Mouse (Mus musculus): Measurements from ENCODE around the gene Usp21. TPM values are rescaled to one million over a fixed set of nuclear protein-coding genes. Genes with fewer than 3 reads are reported as not detected.
"Not testable (repeated sequence)": the region's sequence is repeated elsewhere in the genome, so short reads cannot be mapped to it uniquely, and the experiment has no call there.

Gene Usp21
- polyA plus RNA-seq, 1 experiment from 2014 or later = 92.3 TPM

DNA sequence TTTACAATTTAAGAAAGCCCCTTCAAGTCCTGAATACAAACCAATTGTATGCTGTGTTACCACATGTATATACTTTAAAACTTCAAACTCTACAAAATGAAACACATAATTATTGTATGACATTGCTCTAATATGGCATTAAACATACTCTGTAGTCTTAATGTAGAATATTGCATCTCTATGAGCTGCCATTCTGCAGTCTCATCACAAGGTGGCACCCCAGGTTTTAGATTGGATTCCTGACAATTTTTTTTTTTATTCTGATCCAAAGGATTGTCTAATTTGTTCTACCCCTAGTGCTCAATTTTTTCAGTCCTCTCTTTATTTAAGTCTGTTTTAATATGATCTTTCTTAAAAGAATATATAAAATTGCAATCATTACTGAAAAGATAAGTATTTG is 33.6 kb upstream of the Usp21 start:
- Histone ChIP-seq H3K27ac (ENCODE audit: low read depth, low read length) (no peak overlapping the region), H3K9ac (ENCODE audit: low read depth, low read length) (no peak overlapping the region), H3K4me3 (ENCODE audit: low read length) (no peak overlapping the region), H3K27me3 (replicated peaks; ENCODE audit: control insufficient read depth, insufficient read depth, low read length) (no peaks in the 10 kb centered on the region), H3K4me1 (ENCODE audit: control insufficient read depth, insufficient read depth, low read depth, low read length) (peaks cover 1% of the 10 kb centered on the region; the same call in 1 of the 2 replicates), H3K9me3 (ENCODE audit: control insufficient read depth, low read length) (no peaks in the 10 kb centered on the region), H3K36me3 (ENCODE audit: control insufficient read depth, insufficient read depth, low read length) (no peaks in the 10 kb centered on the region; the same call in 1 of the 2 replicates), H3K4me2 (ENCODE audit: low read length) (no peak overlapping the region)
- no peak for ATAC-seq

DNA sequence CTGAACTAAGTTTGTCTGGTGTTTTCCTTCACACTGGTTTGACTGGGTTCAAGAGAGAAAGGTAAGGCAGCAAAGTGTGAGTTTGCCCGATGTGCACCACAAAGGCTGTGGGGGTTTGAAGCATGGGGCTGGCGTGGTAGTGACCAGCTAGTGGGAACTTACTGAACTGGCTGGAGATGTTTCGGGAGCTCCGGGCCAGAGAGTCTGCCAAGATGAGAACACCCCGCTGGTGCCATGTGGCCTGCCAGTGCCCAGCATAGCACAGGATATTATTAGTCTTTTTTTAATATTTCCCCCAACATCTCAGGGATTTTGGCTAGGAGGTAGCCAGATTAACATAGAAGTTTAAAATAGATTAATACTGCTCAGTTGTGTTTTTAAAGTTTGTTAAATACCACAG is 32.4 kb upstream of the Usp21 start:
- Histone ChIP-seq H3K9me3 (ENCODE audit: control insufficient read depth, low read length) (no peaks in the 10 kb centered on the region), H3K36me3 (ENCODE audit: control insufficient read depth, insufficient read depth, low read length) (no peaks in the 10 kb centered on the region; the same call in 1 of the 2 replicates), H3K4me2 (ENCODE audit: low read length) (no peak overlapping the region; the same call in 1 of the 2 replicates), H3K27ac (ENCODE audit: low read depth, low read length) (no peak overlapping the region), H3K9ac (ENCODE audit: low read depth, low read length) (no peak overlapping the region), H3K4me3 (ENCODE audit: low read length) (no peak overlapping the region), H3K4me1 (ENCODE audit: control insufficient read depth, insufficient read depth, low read depth, low read length) (no peaks in the 10 kb centered on the region), H3K27me3 (replicated peaks; ENCODE audit: control insufficient read depth, insufficient read depth, low read length) (no peaks in the 10 kb centered on the region)
- no peak for ATAC-seq
- 20% methylated on average over 5 of the region's 5 CpGs for WGBS

- Histone ChIP-seq H3K9ac (ENCODE audit: low read depth, low read length) (no peak overlapping the region), H3K4me3 (ENCODE audit: low read length) (no peak overlapping the region)
- WGBS = 14% methylated on average over 7 of the region's 7 CpGs
Measured at GRCm38 (mm10) chr1:171319748-171320147, 32.0 kb upstream of the Usp21 start.

DNA sequence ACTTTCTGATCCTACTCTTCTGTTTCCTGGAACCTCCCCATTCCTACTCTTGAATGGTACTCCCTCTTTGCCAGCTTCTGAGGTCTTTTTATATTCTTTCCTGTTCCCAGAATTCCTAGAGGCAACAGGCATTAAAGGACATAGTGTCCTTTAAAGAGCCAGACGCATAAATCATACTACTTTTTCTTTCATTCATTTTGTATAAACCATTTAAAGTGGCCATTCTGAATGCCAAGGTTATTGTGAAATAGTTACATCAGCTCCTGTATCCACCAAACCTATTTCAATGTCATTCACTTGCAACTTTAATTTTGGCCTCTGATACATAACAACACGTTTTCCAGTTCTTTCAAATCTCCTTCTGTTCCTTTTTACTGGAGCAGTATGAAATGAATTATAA is 21.5 kb upstream of the Usp21 start:
- 78% methylated on average over 2 of the region's 2 CpGs for WGBS

More at GRCm38 (mm10) chr1:171319748-171320147, 32.0 kb upstream of the Usp21 start:
- Histone ChIP-seq H3K9me3 (ENCODE audit: control insufficient read depth, low read length) (no peaks in the 10 kb centered on the region), H3K4me2 (ENCODE audit: low read length) (peak overlapping the region; percentile 12; the same call in 1 of the 2 replicates), H3K4me1 (ENCODE audit: control insufficient read depth, insufficient read depth, low read depth, low read length) (no peaks in the 10 kb centered on the region), H3K36me3 (ENCODE audit: control insufficient read depth, insufficient read depth, low read length) (no peaks in the 10 kb centered on the region), H3K27ac (ENCODE audit: low read depth, low read length) (no peak overlapping the region), H3K27me3 (replicated peaks; ENCODE audit: control insufficient read depth, insufficient read depth, low read length) (no peaks in the 10 kb centered on the region)
- no peak for ATAC-seq

DNA sequence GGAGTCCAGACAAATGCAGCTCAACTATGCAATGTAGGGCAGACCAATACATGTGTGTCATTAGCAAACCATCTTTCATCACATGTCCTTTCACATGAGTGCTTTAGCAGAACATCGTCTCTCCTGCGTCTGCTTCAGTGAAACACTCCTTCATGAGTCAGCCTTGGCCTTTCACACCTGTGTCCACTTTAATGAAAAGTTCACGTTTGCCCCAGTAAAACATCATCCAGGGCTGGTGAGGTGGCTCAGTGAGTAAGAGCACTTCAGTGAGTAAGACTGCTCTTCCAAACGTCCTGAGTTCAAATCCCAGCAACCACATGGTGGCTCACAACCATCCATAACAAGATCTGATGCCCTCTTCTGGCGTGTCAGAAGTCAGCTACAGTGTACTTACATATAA is 18.4 kb upstream of the Usp21 start:
- H3K4me2 ChIP-seq (ENCODE audit: low read length); H3K4me3 ChIP-seq (ENCODE audit: low read length); H3K27me3 ChIP-seq (replicated peaks; ENCODE audit: control insufficient read depth, insufficient read depth, low read length); H3K27ac ChIP-seq (ENCODE audit: low read depth, low read length); ATAC-seq; H3K9ac ChIP-seq (ENCODE audit: low read depth, low read length); H3K9me3 ChIP-seq (ENCODE audit: control insufficient read depth, low read length); H3K4me1 ChIP-seq (ENCODE audit: control insufficient read depth, insufficient read depth, low read depth, low read length); H3K36me3 ChIP-seq (ENCODE audit: control insufficient read depth, insufficient read depth, low read length): not testable (repeated sequence)
- 73% methylated on average over 5 of the region's 5 CpGs for WGBS

More for the DNA sequence above, 21.5 kb upstream of the Usp21 start:
- no peak overlapping the region for H3K9ac ChIP-seq (ENCODE audit: low read depth, low read length)
- no peak overlapping the region for H3K27ac ChIP-seq (ENCODE audit: low read depth, low read length)
- H3K27me3 ChIP-seq (replicated peaks; ENCODE audit: control insufficient read depth, insufficient read depth, low read length) = no peaks in the 10 kb centered on the region
- H3K9me3 ChIP-seq (ENCODE audit: control insufficient read depth, low read length) = no peaks in the 10 kb centered on the region
- no peaks in the 10 kb centered on the region for H3K4me1 ChIP-seq (ENCODE audit: control insufficient read depth, insufficient read depth, low read depth, low read length)
- H3K4me2 ChIP-seq (ENCODE audit: low read length) = no peak overlapping the region
- no peaks in the 10 kb centered on the region for H3K36me3 ChIP-seq (ENCODE audit: control insufficient read depth, insufficient read depth, low read length)
- ATAC-seq = no peak
- H3K4me3 ChIP-seq (ENCODE audit: low read length) = no peak overlapping the region

DNA sequence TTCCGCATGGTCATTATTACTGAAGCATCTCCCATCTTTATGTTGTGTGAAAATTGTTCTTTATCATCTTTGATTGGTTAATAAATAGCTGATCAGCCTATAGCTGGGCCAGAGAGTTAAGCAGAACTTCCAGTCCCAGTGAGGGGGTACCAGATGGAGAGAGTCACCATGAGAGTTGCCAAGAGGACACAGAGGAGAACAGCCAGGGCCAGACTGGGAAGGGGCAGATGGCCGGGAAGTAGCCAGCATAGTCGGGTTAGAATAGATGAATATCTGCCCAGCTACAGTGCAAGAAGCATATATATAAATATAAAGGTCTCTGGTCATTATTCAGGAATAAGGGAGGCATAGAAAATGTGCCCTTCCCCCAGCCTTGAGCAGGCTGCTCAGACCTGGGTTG is 10.4 kb upstream of the Usp21 start:
- H3K4me1 ChIP-seq (ENCODE audit: control insufficient read depth, insufficient read depth, low read depth, low read length) = peaks cover 9% of the 10 kb centered on the region
- 73% methylated on average over 3 of the region's 3 CpGs for WGBS
- no peak overlapping the region for H3K4me2 ChIP-seq (ENCODE audit: low read length)
- peaks cover 4% of the 10 kb centered on the region for H3K27me3 ChIP-seq (replicated peaks; ENCODE audit: control insufficient read depth, insufficient read depth, low read length)
- H3K36me3 ChIP-seq (ENCODE audit: control insufficient read depth, insufficient read depth, low read length) = no peaks in the 10 kb centered on the region
- no peak overlapping the region for H3K9ac ChIP-seq (ENCODE audit: low read depth, low read length)
- H3K9me3 ChIP-seq (ENCODE audit: control insufficient read depth, low read length) = no peaks in the 10 kb centered on the region
- no peak overlapping the region for H3K27ac ChIP-seq (ENCODE audit: low read depth, low read length)
- ATAC-seq = no peak
- H3K4me3 ChIP-seq (ENCODE audit: low read length) = no peak overlapping the region

DNA sequence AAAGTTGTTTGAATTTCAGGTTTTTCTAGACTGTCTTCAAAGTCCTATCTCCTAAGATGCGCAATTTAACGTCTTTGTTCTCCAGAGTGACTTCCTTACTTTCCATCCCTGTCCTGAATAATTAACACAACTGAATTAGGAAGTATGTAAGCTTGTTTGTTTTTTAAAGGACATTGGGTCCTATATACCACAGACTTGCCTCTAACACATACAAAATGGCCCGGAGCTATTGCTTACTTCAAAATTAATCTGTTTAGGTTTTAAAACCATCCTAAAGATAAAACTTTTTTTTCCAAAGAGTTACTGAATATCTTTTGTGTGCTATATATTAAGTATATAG is 7.2 kb upstream of the Usp21 start:
- H3K4me2 ChIP-seq (ENCODE audit: low read length) = peak overlapping the region; percentile 77
- H3K4me1 ChIP-seq (ENCODE audit: control insufficient read depth, insufficient read depth, low read depth, low read length) = peaks cover 9% of the 10 kb centered on the region
- peaks cover 4% of the 10 kb centered on the region for H3K27me3 ChIP-seq (replicated peaks; ENCODE audit: control insufficient read depth, insufficient read depth, low read length)
- H3K27ac ChIP-seq (ENCODE audit: low read depth, low read length) = peak overlapping the region; percentile 96
- 0 out of 2 replicates have a peak, but pooled peaks cover under 1% of the 10 kb centered on the region for H3K36me3 ChIP-seq (ENCODE audit: control insufficient read depth, insufficient read depth, low read length)
- H3K4me3 ChIP-seq (ENCODE audit: low read length) = peak overlapping the region; percentile 78
- H3K9ac ChIP-seq (ENCODE audit: low read depth, low read length) = peak overlapping the region; percentile 91
- H3K9me3 ChIP-seq (ENCODE audit: control insufficient read depth, low read length) = no peaks in the 10 kb centered on the region
- ATAC-seq = peak; percentile 35
- 16% methylated on average over 3 of the region's 3 CpGs for WGBS

DNA sequence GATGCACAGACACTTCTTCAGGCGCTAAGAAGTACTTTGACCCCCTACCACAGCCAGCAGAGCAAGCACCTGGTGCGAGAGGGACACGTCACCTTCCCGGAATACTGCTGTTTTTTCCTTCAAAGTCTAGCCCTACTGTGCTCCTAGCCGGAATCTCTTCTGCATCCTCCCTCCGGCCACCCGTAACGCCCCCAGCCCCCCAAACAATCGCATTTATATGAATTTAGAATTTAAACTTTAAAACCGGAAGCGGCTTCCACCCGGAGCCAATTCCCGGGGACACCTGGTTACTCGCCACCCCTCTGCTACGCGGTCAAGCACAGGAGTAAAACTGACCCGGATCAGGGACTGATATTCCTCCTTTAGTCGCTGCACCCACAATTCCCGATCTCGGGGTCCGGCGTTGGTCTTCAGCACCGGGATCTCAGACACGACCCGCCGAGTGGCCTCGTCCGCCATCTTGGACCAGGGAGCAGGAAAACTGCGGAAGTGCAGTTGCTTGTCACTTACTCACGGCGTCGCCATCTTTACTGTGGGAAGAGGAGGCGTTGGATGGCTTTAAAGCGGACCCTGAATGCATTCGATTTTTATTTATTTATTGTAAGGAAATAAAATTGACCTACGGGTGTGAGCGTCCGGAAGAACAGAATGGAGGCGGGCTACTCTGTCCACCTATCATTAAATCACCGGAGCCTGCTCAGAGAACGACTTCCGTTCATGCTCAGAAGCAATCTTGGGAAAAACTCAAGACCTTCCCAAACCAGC is 6.7 kb upstream of the Usp21 start, which contains the start of gene Ufc1:
Gene Ufc1, minus strand, starts transcription at position 727 of the 765 bp plus-strand sequence.
- Histone ChIP-seq H3K9me3 (ENCODE audit: control insufficient read depth, low read length) (no peaks in the 10 kb centered on the region), H3K4me2 (ENCODE audit: low read length) (peak within 1 kb of the TSS; percentile 77), H3K4me3 (ENCODE audit: low read length) (peak within 1 kb of the TSS; percentile 78), H3K36me3 (ENCODE audit: control insufficient read depth, insufficient read depth, low read length) (peaks cover 4% of the 10 kb centered on the region; the same call in 1 of the 2 replicates), H3K27ac (ENCODE audit: low read depth, low read length) (peak within 1 kb of the TSS; percentile 96), H3K27me3 (replicated peaks; ENCODE audit: control insufficient read depth, insufficient read depth, low read length) (peaks cover 4% of the 10 kb centered on the region), H3K4me1 (ENCODE audit: control insufficient read depth, insufficient read depth, low read depth, low read length) (peaks cover 9% of the 10 kb centered on the region), H3K9ac (ENCODE audit: low read depth, low read length) (peak within 1 kb of the TSS; percentile 91)
- WGBS = under 1% methylated on average over 42 of the region's 42 CpGs
- peak; percentile 89 for ATAC-seq

GRCm38 (mm10) chr1:171293906-171294297 is 6.1 kb upstream of the Usp21 start:
- Histone ChIP-seq H3K4me2 (ENCODE audit: low read length) (peak overlapping the region; percentile 77), H3K9ac (ENCODE audit: low read depth, low read length) (peak overlapping the region; percentile 91), H3K27me3 (replicated peaks; ENCODE audit: control insufficient read depth, insufficient read depth, low read length) (peaks cover 4% of the 10 kb centered on the region), H3K4me1 (ENCODE audit: control insufficient read depth, insufficient read depth, low read depth, low read length) (peaks cover 9% of the 10 kb centered on the region), H3K36me3 (ENCODE audit: control insufficient read depth, insufficient read depth, low read length) (peaks cover 8% of the 10 kb centered on the region), H3K27ac (ENCODE audit: low read depth, low read length) (peak overlapping the region; percentile 96), H3K9me3 (ENCODE audit: control insufficient read depth, low read length) (no peaks in the 10 kb centered on the region), H3K4me3 (ENCODE audit: low read length) (peak overlapping the region; percentile 78)
- WGBS = 38% methylated on average over 5 of the region's 5 CpGs
- ATAC-seq = no peak

Measured in hindbrain, embryonic 16.5 days (tissue).